Mouse (Mus musculus) heart, postnatal 0 days (tissue): ENCODE data around the gene Tecpr2. TPM values are rescaled to one million over a fixed set of nuclear protein-coding genes. Genes with fewer than 3 reads are reported as not detected.

ENCODE experiments used
- ATAC-seq: fragments of 200-750 bp; cut with Nextera tagmentation; 2 replicates; pipeline ENCODE4 v1.8.0; 2017; ENCODE audit warnings: low read depth, moderate number of reproducible peaks, moderate library complexity; ENCODE audit not compliant: insufficient read depth
- DNase-seq: peaks from one replicate; pipeline ENCODE4 v3.0.0-alpha.2; 2016; ENCODE audit warnings: low spot score
- H3K27ac ChIP-seq: fragments of 300-500 bp; sonication (generic); 2 replicates; pipeline ENCODE4 v1.5.1; 2014; ENCODE audit warnings: low read depth, mild to moderate bottlenecking
- H3K27me3 ChIP-seq: fragments of 300-500 bp; sonication (generic); 2 replicates; pipeline ENCODE4 v1.6.1; 2014; ENCODE audit warnings: low read length, mixed read lengths; ENCODE audit not compliant: control insufficient read depth, insufficient read depth
- H3K36me3 ChIP-seq: fragments of 300-500 bp; sonication (generic); replicated peaks from 2 replicates; pipeline ENCODE4 v1.6.1; 2014; ENCODE audit warnings: low read length, mixed read lengths; ENCODE audit not compliant: control insufficient read depth, insufficient read depth
- H3K4me1 ChIP-seq: fragments of 300-500 bp; sonication (generic); 2 replicates; pipeline ENCODE4 v1.6.1; 2014; ENCODE audit warnings: antibody characterized with exemption; ENCODE audit not compliant: control insufficient read depth, insufficient read depth
- H3K4me2 ChIP-seq: fragments of 300-500 bp; sonication (generic); 2 replicates; pipeline ENCODE4 v1.6.1; 2014; ENCODE audit warnings: low read depth, mild to moderate bottlenecking, low read length, moderate library complexity
- H3K4me3 ChIP-seq: fragments of 300-500 bp; sonication (generic); 2 replicates; pipeline ENCODE4 v1.5.1; 2014; ENCODE audit warnings: low read depth, low read length
- H3K9ac ChIP-seq: fragments of 300-500 bp; sonication (generic); replicated peaks from 2 replicates; pipeline ENCODE4 v1.6.1; 2014; ENCODE audit warnings: low read depth, low read length, mixed read lengths
- H3K9me3 ChIP-seq: fragments of 300-500 bp; sonication (generic); replicated peaks from 2 replicates; pipeline ENCODE4 v1.6.1; 2016; ENCODE audit warnings: low read length; ENCODE audit not compliant: control insufficient read depth
- CTCF ChIP-seq: IDR thresholded peaks from 2 replicates; pipeline ENCODE4 v1.5.1; 2016; ENCODE audit warnings: antibody characterized with exemption, control low read depth, low read depth
- EP300 ChIP-seq: IDR thresholded peaks from 2 replicates; pipeline ENCODE4 v1.6.1; 2016; ENCODE audit warnings: antibody characterized with exemption, low read depth
- WGBS: fragments of 180-500 bp; shearing (Covaris S2); extraction: QIAGEN DNeasy Blood & Tissue Kit; methylation state at CpG from one replicate; pipeline ENCODE4 v1.1.7; 2014; 5-methylcytosine and 5-hydroxymethylcytosine counted together
- polyA plus RNA-seq: library from polyadenylated mRNA; unstranded; fragments of >200 nt; fragmentation: Nextera tagmentation; extraction: Ambion mirVana; gene quantifications from 2 replicates; pipeline ENCODE4 v1.2.1, GENCODE M21; 2015
- total RNA-seq: library from RNA; depleted of rRNA; stranded (reverse); fragments of >200 nt; gene quantifications from 2 replicates; pipeline ENCODE4 v1.2.3, GENCODE M21; 2014; ENCODE audit warnings: low replicate concordance

Gene Tecpr2
- total and polyA plus RNA-seq, 2 experiments from 2014 or later = 1.4 to 4.7 TPM

- no peak overlapping the region for H3K9ac ChIP-seq
- H3K4me3 ChIP-seq = no peak overlapping the region
- no peak overlapping the region for H3K4me2 ChIP-seq
- 88% methylated on average over 5 of the region's 5 CpGs for WGBS
- H3K9me3 ChIP-seq = no peaks in the 10 kb centered on the region
- ATAC-seq = no peak
- H3K36me3 ChIP-seq = peaks cover 88% of the 10 kb centered on the region
- TF ChIP-seq EP300 = no peak
- no peak for TF ChIP-seq CTCF
- H3K27me3 ChIP-seq = no peaks in the 10 kb centered on the region
- H3K4me1 ChIP-seq = no peaks in the 10 kb centered on the region
- DNase-seq = no peak
- no peak overlapping the region for H3K27ac ChIP-seq
These were observed 17.8 kb upstream of the Tecpr2 start for GRCm38 (mm10) chr12:110871247-110871646.

GRCm38 (mm10) chr12:110875351-110875750 is 13.7 kb upstream of the Tecpr2 start:
- TF ChIP-seq EP300 = no peak
- 83% methylated on average over 2 of the region's 2 CpGs for WGBS
- ATAC-seq (no peak), DNase-seq (no peak)
- Histone ChIP-seq H3K9me3 (no peaks in the 10 kb centered on the region), H3K4me2 (no peak overlapping the region), H3K27ac (no peak overlapping the region), H3K27me3 (no peaks in the 10 kb centered on the region), H3K36me3 (peaks cover 84% of the 10 kb centered on the region), H3K4me3 (no peak overlapping the region), H3K4me1 (no peaks in the 10 kb centered on the region), H3K9ac (no peak overlapping the region)

GRCm38 (mm10) chr12:110882291-110882690 is 6.8 kb upstream of the Tecpr2 start:
- no peak for DNase-seq
- no peaks in the 10 kb centered on the region for H3K4me1 ChIP-seq
- H3K9me3 ChIP-seq = no peaks in the 10 kb centered on the region
- no peak for ATAC-seq
- no peak overlapping the region for H3K4me3 ChIP-seq
- 84% methylated on average over 7 of the region's 7 CpGs for WGBS
- H3K36me3 ChIP-seq = peaks cover 40% of the 10 kb centered on the region
- no peaks in the 10 kb centered on the region for H3K27me3 ChIP-seq
- H3K4me2 ChIP-seq = no peak overlapping the region
- H3K9ac ChIP-seq = no peak overlapping the region
- TF ChIP-seq CTCF (no peak), EP300 (no peak)
- H3K27ac ChIP-seq = no peak overlapping the region

- DNase-seq (no peak), ATAC-seq (no peak)
- Histone ChIP-seq H3K9me3 (no peaks in the 10 kb centered on the region), H3K27ac (no peak overlapping the region), H3K4me1 (0 out of 2 replicates have a peak, but pooled peaks cover 8% of the 10 kb centered on the region), H3K27me3 (no peaks in the 10 kb centered on the region), H3K4me2 (no peak overlapping the region), H3K36me3 (peaks cover 16% of the 10 kb centered on the region), H3K4me3 (no peak overlapping the region), H3K9ac (no peak overlapping the region)
- TF ChIP-seq CTCF (no peak), EP300 (no peak)
- 92% methylated on average over 2 of the region's 2 CpGs for WGBS
These were observed 3.8 kb upstream of the Tecpr2 start for GRCm38 (mm10) chr12:110885251-110885650.

- H3K4me2 ChIP-seq = peak overlapping the region; percentile 89
- peak overlapping the region; percentile 13; the same call in 1 of the 2 replicates for H3K27ac ChIP-seq
- no peaks in the 10 kb centered on the region for H3K9me3 ChIP-seq
- 24% methylated on average over 12 of the region's 12 CpGs for whole genome bisulfite sequencing
- H3K27me3 ChIP-seq = no peaks in the 10 kb centered on the region
- H3K9ac ChIP-seq = peak overlapping the region; percentile 70
- TF ChIP-seq EP300 (no peak), CTCF (no peak)
- peak overlapping the region; percentile 88 for H3K4me3 ChIP-seq
- 0 out of 2 replicates have a peak, but pooled peaks cover 8% of the 10 kb centered on the region for H3K4me1 ChIP-seq
- H3K36me3 ChIP-seq = 0 out of 2 replicates have a peak, but pooled peaks cover under 1% of the 10 kb centered on the region
- ATAC-seq = no peak
- no peak for DNase-seq
These were observed 958 bp upstream of the Tecpr2 start for GRCm38 (mm10) chr12:110888106-110888505.

GRCm38 (mm10) chr12:110888606-110889005 is 458 bp upstream of the Tecpr2 start:
- peak overlapping the region; percentile 89 for H3K4me2 ChIP-seq
- H3K9ac ChIP-seq = peak overlapping the region; percentile 70
- DNase-seq = no peak
- peak; percentile 20 for ATAC-seq
- under 1% methylated on average over 25 of the region's 25 CpGs for WGBS
- H3K4me3 ChIP-seq = peak overlapping the region; percentile 88
- no peak for TF ChIP-seq CTCF
- TF ChIP-seq EP300 = no peak
- peak overlapping the region; percentile 13 for H3K27ac ChIP-seq
- H3K4me1 ChIP-seq = 0 out of 2 replicates have a peak, but pooled peaks cover 8% of the 10 kb centered on the region
- no peaks in the 10 kb centered on the region for H3K9me3 ChIP-seq
- H3K27me3 ChIP-seq = no peaks in the 10 kb centered on the region
- H3K36me3 ChIP-seq = no peaks in the 10 kb centered on the region
